Mouse (Mus musculus): ENCODE results near the gene Olfr984. TPM values are rescaled to one million over a fixed set of nuclear protein-coding genes. Genes with fewer than 3 reads are reported as not detected.

The Olfr984 gene
- polyA plus RNA-seq (2016; fragmentation: Nextera tagmentation; extraction: Ambion mirVana), result not detected in 2 replicates

DNA sequence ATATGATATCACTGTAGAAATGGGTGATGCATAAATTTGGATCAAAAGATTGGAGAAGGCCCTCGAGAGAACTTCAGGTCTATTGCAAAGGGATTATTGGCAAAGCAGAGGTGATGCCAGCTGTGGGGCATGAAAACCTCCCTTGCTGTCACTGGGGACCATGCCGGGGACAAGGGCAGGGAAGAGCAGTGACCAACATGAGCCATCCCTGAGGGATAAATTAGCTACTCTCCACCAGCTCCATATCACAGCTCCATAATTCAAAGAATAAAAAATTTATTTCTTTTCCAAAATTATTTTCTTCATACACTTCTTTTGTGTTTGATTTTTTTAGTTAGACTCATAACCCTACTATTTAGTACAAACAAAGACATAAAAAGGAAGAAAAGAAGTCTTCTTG, at the start of gene Olfr984:
Gene Olfr984, minus strand, starts transcription at position 101 of the 400 bp plus-strand sequence.
- Histone ChIP-seq H3K9ac (replicated peaks) (no peak within 1 kb of the TSS), H3K4me2 (replicated peaks) (no peak within 1 kb of the TSS), H3K36me3 (no peaks in the 10 kb centered on the region), H3K9me3 (no peaks in the 10 kb centered on the region), H3K4me3 (no peak within 1 kb of the TSS), H3K27me3 (no peaks in the 10 kb centered on the region), H3K27ac (replicated peaks) (no peak within 1 kb of the TSS), H3K4me1 (no peaks in the 10 kb centered on the region)
- WGBS, result 78% methylated on average over 2 of the region's 2 CpGs
- no peak for ATAC-seq (ENCODE audit: low FRiP score, low read depth)

DNA sequence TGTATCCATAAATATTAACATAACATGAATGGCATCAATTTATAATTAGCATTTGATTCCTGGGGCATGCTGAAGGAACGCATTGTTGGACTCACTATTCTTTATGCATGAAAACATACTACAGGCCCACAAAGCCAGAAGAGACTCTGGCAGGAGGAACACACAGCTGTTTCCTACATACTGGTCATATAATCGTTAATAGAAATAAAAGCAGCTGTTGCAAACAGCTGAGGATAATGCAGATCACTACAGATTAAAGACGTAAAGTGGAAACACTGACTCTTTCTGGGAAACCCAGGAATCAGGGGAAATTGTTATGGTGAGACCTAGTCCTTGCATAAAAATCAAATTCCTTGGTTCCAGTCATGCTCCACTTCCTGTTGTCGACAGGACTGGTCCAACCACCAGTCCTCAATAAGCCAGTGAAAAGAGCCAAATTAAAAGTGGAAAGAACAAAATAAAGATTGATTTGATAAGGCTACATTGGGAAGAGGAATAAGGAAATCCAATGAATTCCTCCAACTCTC, 41.2 kb upstream of the Olfr984 start:
- Histone ChIP-seq H3K4me2 (replicated peaks) (no peak overlapping the region), H3K9ac (replicated peaks) (no peak overlapping the region), H3K27me3 (no peaks in the 10 kb centered on the region), H3K4me3 (no peak overlapping the region), H3K9me3 (no peaks in the 10 kb centered on the region), H3K27ac (replicated peaks) (no peak overlapping the region), H3K36me3 (no peaks in the 10 kb centered on the region), H3K4me1 (no peaks in the 10 kb centered on the region)
- no peak for ATAC-seq (ENCODE audit: low FRiP score, low read depth)
- WGBS, result 77% methylated on average over 4 of the region's 4 CpGs

DNA sequence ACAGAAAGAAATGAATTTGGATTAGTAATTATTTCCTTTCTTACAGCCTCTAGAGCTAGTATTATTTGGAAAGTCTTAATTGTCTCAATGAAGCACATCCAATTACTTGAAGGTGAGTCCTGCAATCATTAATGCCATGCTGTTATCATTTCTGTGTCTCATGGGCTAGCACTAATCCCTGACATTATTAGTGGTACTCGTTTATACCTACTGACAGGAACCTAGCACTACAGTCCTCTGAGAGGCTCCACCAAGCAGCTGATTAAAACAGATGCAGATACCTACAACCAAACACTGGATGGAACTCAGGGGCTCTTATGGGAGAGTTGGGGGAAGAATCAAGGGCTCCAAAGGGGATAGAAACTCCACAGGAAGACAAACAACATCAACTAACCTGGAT, 27.5 kb upstream of the Olfr984 start:
- no peaks in the 10 kb centered on the region for H3K4me1 ChIP-seq
- no peak overlapping the region for H3K9ac ChIP-seq (replicated peaks)
- H3K9me3 ChIP-seq, result no peaks in the 10 kb centered on the region
- no peaks in the 10 kb centered on the region for H3K36me3 ChIP-seq
- 46% methylated on average over 1 of the region's 1 CpGs for WGBS
- no peaks in the 10 kb centered on the region for H3K27me3 ChIP-seq
- no peak overlapping the region for H3K4me2 ChIP-seq (replicated peaks)
- ATAC-seq (ENCODE audit: low FRiP score, low read depth), result no peak
- H3K4me3 ChIP-seq, result no peak overlapping the region
- H3K27ac ChIP-seq (replicated peaks), result no peak overlapping the region

DNA sequence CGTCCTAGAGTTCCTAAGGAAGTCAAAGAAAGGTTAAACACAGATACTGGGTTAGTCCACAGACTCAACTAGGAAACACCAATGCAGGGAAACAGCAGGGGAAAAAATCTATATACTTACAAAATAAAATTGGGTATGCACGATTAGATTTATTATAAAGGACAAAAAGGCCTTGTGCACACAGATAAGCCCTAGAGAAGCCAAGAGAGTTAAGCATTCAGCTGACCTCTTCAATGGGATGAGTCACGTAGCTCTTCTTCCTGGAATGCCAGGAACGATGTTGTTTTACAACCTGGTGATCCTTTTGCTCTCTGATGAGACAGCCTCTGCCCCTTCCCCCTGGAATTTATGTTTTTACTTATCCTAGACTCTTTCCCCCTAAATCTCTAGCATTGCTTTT, 25.5 kb upstream of the Olfr984 start:
- Histone ChIP-seq H3K27ac (replicated peaks) (no peak overlapping the region), H3K9ac (replicated peaks) (no peak overlapping the region), H3K9me3 (no peaks in the 10 kb centered on the region), H3K27me3 (no peaks in the 10 kb centered on the region), H3K4me1 (no peaks in the 10 kb centered on the region), H3K4me3 (no peak overlapping the region), H3K4me2 (replicated peaks) (no peak overlapping the region), H3K36me3 (no peaks in the 10 kb centered on the region)
- ATAC-seq (ENCODE audit: low FRiP score, low read depth), result no peak
- WGBS, result 74% methylated on average over 4 of the region's 4 CpGs

DNA sequence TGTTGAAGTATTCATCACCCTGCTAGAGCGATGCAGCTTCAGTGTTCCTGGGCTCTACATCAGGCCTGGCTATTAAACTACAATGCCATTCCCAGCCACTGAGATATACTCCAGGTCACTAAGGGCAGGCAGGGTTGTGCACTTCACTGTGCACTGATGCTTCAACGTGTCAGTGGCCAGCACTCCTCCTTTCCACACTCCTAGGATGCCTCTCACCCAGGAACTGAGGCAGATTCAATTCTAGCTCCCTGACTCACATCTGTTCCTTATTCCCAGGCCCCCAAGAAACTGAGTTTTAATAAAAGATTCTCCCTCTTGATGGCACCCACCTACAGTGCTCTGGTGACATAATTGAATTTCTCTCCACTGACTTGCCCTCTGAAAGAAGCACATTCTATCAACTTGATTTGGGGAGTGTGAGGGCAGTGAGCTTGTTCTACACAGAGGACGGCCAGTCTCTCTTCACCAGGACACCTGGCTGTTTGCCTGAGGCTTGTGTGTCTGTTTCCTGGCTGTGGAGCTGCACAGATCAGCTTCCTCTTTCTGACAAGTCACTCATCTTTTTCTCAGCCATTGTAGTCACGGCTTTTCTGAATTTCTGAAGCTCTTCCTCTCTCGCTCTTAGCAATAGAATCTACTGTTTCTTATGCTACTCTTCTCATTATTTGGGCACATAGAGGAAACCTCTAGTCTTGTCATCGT, 23.1 kb upstream of the Olfr984 start:
- no peak overlapping the region for H3K27ac ChIP-seq (replicated peaks)
- H3K36me3 ChIP-seq, result no peaks in the 10 kb centered on the region
- no peak overlapping the region for H3K9ac ChIP-seq (replicated peaks)
- H3K4me1 ChIP-seq, result no peaks in the 10 kb centered on the region
- no peak overlapping the region for H3K4me3 ChIP-seq
- ATAC-seq (ENCODE audit: low FRiP score, low read depth), result no peak
- no peaks in the 10 kb centered on the region for H3K9me3 ChIP-seq
- no peak overlapping the region for H3K4me2 ChIP-seq (replicated peaks)
- no peaks in the 10 kb centered on the region for H3K27me3 ChIP-seq
- 79% methylated on average over 6 of the region's 6 CpGs for WGBS

DNA sequence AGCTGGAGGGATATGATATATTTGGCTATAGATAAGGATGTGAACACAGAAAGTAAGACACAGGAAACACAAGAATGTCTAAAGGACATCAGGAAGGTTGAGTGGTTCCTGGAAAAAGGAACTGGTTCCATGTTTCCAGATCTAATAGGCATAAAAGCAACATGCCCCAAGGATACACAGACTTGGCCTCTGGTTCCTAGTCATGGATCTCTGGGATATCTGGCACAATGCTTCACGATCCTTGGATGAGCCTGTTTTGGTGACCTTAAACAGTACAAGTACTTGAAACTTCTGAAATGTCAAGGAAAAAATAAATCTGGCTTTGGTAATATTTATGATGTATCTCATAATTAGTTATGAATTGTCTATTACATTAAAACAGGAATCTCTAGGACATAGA, 16.6 kb upstream of the Olfr984 start:
- WGBS, result 83% methylated on average over 1 of the region's 1 CpGs
- no peaks in the 10 kb centered on the region for H3K27me3 ChIP-seq
- no peak for ATAC-seq (ENCODE audit: low FRiP score, low read depth)
- H3K9ac ChIP-seq (replicated peaks), result no peak overlapping the region
- H3K9me3 ChIP-seq, result no peaks in the 10 kb centered on the region
- H3K4me1 ChIP-seq, result no peaks in the 10 kb centered on the region
- no peaks in the 10 kb centered on the region for H3K36me3 ChIP-seq
- H3K4me2 ChIP-seq (replicated peaks), result no peak overlapping the region
- no peak overlapping the region for H3K4me3 ChIP-seq
- H3K27ac ChIP-seq (replicated peaks), result no peak overlapping the region

DNA sequence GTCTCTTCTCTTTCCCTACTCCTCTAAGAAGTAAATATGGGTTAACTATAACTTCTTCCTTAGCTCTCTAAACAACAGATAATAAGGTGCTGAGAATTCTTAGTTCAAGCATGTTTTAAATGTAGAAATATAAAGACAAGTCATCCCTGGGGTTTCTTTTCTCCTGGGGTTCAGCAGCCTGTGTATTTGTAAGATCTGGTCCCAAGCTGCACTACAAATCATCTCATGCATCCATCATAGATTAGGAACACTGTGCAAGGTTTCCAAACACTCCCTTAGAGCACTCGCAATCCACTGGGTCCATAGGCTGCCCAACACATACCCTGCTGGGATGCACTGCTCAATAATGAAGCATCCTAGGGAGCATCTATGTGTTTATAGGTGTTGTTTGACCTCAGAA, 16.1 kb upstream of the Olfr984 start, which contains the start of gene Olfr985:
Gene Olfr985, minus strand, starts transcription at position 101 of the 400 bp plus-strand sequence.
- no peak for ATAC-seq (ENCODE audit: low FRiP score, low read depth)
- Histone ChIP-seq H3K4me3 (no peak within 1 kb of the TSS), H3K4me1 (no peaks in the 10 kb centered on the region), H3K9me3 (no peaks in the 10 kb centered on the region), H3K4me2 (replicated peaks) (no peak within 1 kb of the TSS), H3K36me3 (no peaks in the 10 kb centered on the region), H3K27me3 (no peaks in the 10 kb centered on the region), H3K27ac (replicated peaks) (no peak within 1 kb of the TSS), H3K9ac (replicated peaks) (no peak within 1 kb of the TSS)
- WGBS, result 84% methylated on average over 1 of the region's 1 CpGs

DNA sequence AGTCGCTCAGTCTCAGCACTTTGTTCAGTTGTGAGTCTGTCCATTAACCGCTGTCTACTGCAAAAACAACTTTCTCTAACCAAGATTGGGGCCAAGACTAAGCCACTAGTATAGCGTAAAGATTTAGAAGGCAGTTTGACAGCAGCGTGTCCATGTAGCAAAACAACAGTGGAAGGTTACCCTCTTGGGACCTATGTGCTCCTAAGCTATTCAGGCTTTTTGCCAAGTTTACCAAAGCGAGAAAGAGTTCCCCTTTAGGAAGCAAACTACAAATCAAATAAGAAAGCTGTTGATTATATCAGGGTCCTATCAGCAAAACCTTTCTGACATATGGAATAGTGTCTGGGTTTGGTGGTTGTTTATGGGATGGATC, 3.3 kb upstream of the Olfr984 start:
- no peaks in the 10 kb centered on the region for H3K4me1 ChIP-seq
- WGBS, result 88% methylated on average over 5 of the region's 5 CpGs
- H3K9ac ChIP-seq (replicated peaks), result no peak overlapping the region
- no peaks in the 10 kb centered on the region for H3K36me3 ChIP-seq
- H3K27me3 ChIP-seq, result no peaks in the 10 kb centered on the region
- H3K4me2 ChIP-seq (replicated peaks), result no peak overlapping the region
- H3K9me3 ChIP-seq, result no peaks in the 10 kb centered on the region
- H3K4me3 ChIP-seq, result no peak overlapping the region
- ATAC-seq (ENCODE audit: low FRiP score, low read depth), result no peak
- no peak overlapping the region for H3K27ac ChIP-seq (replicated peaks)

DNA sequence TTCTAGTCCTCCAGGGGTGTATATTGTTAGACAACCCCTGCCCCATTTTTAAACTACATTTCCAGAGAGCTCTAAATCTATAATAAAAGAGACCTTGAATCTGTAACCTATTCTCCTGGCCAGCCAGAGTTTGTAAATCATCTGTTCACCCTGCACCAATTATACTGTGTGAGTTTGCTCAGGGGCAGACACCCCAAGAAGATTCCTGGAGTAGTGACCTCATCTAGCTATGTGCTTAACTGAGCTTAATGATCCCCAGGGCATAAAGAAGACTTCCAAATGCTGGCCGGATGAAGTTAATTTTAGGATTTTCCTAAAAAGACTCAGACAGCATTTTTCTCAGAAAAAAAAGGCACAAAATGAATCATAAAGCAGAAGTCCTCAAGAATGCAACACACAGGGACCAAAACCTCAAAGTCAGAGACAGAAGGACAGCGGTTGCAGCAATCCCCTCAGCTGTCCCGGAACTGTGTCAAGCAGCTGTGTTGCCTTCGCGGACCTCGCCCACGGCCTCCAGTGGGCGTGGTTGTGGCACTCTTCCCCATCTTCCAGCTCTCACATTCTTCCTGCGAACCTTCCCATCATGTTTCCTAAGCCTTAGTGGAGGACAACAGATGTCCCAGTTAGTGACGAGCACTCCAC, 2.8 kb upstream of the Olfr984 start:
- 80% methylated on average over 10 of the region's 10 CpGs for WGBS
- no peak overlapping the region for H3K4me3 ChIP-seq
- no peak overlapping the region for H3K27ac ChIP-seq (replicated peaks)
- no peaks in the 10 kb centered on the region for H3K36me3 ChIP-seq
- no peaks in the 10 kb centered on the region for H3K9me3 ChIP-seq
- H3K4me2 ChIP-seq (replicated peaks), result no peak overlapping the region
- H3K9ac ChIP-seq (replicated peaks), result no peak overlapping the region
- no peaks in the 10 kb centered on the region for H3K4me1 ChIP-seq
- no peak for ATAC-seq (ENCODE audit: low FRiP score, low read depth)
- H3K27me3 ChIP-seq, result no peaks in the 10 kb centered on the region

DNA sequence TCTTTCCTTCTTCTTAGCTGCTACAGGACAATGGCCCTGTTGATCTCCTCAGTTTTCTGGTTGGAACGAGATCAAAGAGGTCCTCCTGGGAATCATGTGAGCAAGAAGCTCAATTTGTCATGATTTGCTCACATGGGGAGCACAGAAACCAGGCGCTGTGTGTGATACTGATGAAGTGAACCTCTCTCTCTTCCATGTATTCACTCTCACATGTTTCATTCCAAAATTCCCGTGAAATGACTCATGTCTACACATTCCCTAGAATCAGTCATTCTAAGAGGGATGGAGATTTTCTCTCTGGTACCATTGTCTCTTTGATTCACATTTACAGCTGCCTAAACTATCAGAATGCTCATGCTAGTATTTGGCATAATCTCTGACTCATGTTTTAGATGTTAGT, 19.2 kb downstream of the Olfr984 start:
- no peak overlapping the region for H3K27ac ChIP-seq (replicated peaks)
- H3K4me3 ChIP-seq, result no peak overlapping the region
- H3K27me3 ChIP-seq, result no peaks in the 10 kb centered on the region
- ATAC-seq (ENCODE audit: low FRiP score, low read depth), result no peak
- WGBS, result 73% methylated on average over 3 of the region's 3 CpGs
- H3K9me3 ChIP-seq, result no peaks in the 10 kb centered on the region
- H3K36me3 ChIP-seq, result no peaks in the 10 kb centered on the region
- no peaks in the 10 kb centered on the region for H3K4me1 ChIP-seq
- H3K4me2 ChIP-seq (replicated peaks), result no peak overlapping the region
- H3K9ac ChIP-seq (replicated peaks), result no peak overlapping the region

DNA sequence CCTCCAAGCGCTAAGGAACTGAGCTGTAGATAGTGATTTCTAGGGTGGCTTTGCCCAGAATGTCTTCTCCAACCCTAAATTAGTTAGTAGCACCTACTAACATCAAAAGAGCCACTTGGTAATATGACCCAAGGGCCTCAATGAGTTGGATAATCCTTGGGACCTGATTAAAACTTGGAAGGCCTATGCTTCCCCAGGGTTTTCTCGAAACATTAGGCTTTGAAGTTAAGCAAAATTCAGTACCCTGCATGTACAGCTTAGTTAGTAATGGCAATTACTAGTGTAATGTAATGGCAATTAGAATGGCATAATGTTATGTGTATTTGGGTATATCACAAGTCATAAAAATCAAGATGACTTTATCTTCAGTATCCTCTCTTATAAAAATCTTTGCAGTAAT, 20.5 kb downstream of the Olfr984 start, which contains the start of gene Olfr983:
Gene Olfr983, minus strand, starts transcription at position 101 of the 400 bp plus-strand sequence.
- H3K36me3 ChIP-seq, result no peaks in the 10 kb centered on the region
- H3K4me1 ChIP-seq, result no peaks in the 10 kb centered on the region
- H3K9me3 ChIP-seq, result no peaks in the 10 kb centered on the region
- no peak within 1 kb of the TSS for H3K9ac ChIP-seq (replicated peaks)
- WGBS, result 83% methylated on average over 2 of the region's 2 CpGs
- no peak within 1 kb of the TSS for H3K27ac ChIP-seq (replicated peaks)
- no peak for ATAC-seq (ENCODE audit: low FRiP score, low read depth)
- H3K27me3 ChIP-seq, result no peaks in the 10 kb centered on the region
- no peak within 1 kb of the TSS for H3K4me2 ChIP-seq (replicated peaks)
- H3K4me3 ChIP-seq, result no peak within 1 kb of the TSS

DNA sequence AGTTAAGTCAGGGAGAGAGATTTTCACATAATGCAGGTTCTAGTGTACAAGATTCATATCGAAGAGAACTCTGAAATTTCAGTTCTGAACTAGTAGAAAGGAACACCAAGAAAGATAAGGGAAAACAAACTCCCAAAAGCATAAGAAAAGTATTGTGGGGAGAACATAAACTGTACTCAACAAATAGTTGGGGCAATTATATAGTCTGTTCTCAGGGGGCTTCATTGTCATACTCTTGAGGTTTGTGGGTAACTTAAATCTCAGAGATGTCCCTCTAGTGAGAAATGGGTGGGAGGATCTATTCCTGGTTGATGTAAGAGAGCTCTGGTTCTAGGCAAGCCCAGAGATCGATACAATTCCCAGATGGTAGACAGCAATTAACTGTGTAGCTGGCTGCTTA, 40.5 kb downstream of the Olfr984 start, which contains the start of gene Olfr982:
Gene Olfr982, plus strand, starts transcription at position 301 of the 400 bp plus-strand sequence.
- ATAC-seq (ENCODE audit: low FRiP score, low read depth), result no peak

More for the DNA sequence above, 40.5 kb downstream of the Olfr984 start, which contains the start of gene Olfr982:
- no peaks in the 10 kb centered on the region for H3K36me3 ChIP-seq
- H3K27me3 ChIP-seq, result no peaks in the 10 kb centered on the region
- H3K27ac ChIP-seq (replicated peaks), result no peak within 1 kb of the TSS
- WGBS, result 87% methylated on average over 2 of the region's 2 CpGs
- no peak within 1 kb of the TSS for H3K4me2 ChIP-seq (replicated peaks)
- no peak within 1 kb of the TSS for H3K9ac ChIP-seq (replicated peaks)
- no peaks in the 10 kb centered on the region for H3K4me1 ChIP-seq
- no peaks in the 10 kb centered on the region for H3K9me3 ChIP-seq
- H3K4me3 ChIP-seq, result no peak within 1 kb of the TSS
